Mouse (Mus musculus) layer of hippocampus, postnatal 36 days (tissue): ENCODE measurements at regions not wholly inside any gene's neighbourhood (a gene's known extent, or its start where the extent isn't known, plus 50 kb on each side); places are given as distances from the start of the nearest gene placed in this dataset.

Experiments
- DNase-seq, 2 experiments: peaks; one replicate each; pipeline ENCODE4 v3.0.0; 2022

DNA sequence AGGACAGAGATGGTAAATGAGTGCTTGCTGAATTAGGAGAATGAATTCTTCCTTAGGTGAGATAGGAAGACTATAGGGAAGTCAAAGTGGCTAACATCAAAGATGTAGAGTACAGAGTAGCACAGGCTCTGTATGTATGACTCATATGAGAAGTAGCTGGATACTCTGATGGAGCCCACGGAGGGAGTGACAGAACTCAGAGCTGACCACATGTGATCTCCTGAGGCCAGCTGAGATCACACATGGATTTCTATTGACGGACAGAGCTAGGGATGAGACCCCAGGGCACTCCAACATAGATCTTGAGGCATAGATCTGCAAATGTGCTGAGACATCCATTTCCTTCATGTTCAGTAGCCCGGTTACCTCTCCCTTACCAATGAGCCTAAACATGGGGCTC, 66.0 kb downstream of the Cops8 start:
- no peak for DNase-seq

DNA sequence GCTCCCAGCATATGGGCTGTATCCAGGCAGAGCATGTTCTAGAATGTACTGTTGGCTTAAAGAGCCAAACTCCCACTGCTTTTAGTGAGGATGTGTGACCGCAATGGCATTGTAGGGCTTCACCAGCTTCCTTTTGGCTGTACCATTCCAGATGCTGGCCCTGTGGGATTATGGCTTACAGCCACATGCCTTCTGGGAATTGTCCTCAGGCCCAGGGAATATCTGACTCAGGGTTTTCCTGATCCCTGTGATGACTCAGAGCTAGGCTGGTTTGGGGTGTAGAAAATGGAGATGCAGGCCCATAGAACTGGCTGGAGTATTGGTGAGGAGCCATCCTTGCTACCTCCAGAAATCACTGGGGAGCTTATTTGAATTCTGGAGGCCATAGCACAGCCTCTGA, 66.5 kb downstream of the Cops8 start:
- DNase-seq: no peak

DNA sequence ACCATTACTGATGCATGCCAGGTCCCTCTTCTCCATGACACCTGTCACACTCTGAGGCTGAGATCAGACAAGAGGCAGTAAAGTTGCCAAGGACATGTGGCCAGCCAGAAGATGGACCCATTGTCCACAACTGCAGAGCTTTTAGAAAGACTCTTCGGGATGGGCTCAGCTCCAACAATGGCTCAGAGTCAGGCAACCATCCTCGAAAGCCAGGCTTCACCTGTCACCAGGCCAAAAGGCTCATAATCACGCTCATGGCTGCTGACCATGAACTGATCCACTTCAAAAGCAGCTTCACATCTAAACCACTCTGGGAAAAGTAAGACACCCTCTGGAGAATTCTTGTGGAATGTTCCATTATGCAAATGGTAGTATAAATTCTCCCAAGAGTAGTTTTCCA, 67.6 kb downstream of the Cops8 start:
- no peak for DNase-seq

DNA sequence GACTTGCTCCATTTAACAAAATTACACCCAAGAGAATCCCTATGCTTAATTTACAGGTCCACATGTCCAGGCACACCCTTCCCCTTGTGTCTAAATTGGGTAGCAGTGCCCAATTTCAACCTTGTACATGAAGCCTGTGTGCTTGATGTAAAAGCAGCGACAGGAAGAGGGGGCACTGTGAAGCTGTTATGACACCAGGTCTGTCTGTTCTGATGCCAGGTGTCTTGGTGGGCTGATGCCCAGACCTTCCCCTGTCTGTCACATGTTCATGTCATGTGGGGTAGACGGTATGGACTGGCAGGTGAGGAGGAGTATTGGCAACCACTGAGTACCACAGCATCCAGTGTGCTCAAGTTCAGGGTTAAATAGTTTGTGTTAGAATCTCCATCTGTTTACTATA, 71.0 kb downstream of the Cops8 start:
- DNase-seq: no peak

DNA sequence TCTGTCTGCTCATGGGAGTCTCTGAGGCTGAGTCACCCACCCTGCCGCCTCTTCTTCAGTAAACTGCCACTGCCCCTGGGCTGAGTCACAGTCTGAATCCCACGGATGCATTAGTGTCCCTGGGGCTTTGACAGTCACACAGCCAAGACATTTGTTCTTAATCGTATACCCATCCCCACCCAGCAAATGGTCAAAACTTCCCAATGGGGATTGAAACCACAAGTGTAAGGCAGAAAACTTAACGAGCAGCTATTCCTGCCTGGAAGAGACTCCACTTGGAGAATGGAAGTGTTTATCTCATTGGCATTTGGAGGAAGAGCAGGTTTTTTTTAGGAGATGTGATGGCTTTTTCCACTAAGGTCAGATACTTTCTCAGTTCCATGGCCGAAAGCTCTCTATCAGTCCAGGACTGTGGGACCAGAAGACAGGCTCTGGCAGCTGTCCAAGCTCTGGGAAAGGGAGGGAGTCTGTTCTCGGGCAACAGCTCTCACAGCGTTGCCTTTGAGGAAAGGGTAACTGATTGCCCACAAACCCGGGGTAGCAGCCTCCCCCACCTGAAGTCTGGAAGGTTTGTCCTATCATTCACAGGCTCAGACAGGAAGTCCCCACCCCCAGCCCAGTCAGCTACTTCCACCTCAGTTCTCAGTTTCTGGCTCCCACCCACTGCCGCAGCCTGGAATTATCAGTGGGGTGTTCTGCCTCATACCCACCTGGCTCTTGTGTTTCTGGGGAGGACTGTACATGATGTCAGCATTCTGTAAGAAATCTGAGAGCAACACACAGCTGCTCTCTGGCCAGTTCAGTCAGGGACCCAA, 73.6 kb downstream of the Cops8 start:
- no peak for DNase-seq

DNA sequence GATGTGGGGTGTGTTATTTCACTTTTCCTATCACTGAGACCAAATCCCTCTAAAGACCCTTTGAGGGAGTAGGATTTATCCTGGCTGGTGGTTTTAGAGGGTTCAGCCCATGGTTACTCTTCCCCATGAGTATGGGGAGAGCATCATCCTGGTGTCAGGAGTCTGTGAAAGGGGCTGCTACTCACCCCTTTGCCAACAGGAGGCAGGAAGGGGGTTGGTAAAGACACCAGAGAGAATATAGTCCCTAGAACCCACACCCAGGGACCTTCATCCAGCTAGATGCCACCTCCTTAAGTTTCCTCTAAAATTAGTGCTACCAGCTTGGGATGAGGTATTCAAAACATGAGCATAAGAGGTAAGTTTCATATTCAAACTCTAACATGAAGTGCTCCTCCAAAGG, 74.4 kb downstream of the Cops8 start:
- no peak for DNase-seq

DNA sequence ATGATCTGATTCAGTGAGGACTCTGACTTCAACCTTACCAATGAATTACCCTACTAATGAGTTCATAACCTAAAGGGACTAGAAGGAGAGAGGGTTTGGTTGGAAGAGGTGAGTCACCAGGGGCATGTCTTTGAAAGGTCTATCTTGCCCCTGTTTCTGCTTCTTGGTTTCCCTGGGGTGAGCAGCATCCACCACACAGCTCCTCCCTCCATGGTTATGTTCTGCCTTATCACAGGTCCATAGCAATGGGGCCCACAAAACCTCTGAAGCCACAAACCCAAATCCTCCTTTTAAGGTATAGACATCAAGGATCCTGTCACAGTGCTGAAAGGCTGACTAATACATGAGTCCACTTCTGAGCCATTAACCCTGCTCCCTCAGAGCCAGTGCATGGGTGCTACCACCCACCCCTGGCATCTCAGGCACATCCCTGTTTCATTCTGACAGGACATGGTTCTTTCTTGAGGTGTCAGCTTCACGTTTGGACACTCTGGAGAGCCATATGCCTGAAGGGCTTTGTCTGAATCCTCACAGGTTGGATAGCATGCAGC, 74.9 kb downstream of the Cops8 start:
- no peak for DNase-seq

DNA sequence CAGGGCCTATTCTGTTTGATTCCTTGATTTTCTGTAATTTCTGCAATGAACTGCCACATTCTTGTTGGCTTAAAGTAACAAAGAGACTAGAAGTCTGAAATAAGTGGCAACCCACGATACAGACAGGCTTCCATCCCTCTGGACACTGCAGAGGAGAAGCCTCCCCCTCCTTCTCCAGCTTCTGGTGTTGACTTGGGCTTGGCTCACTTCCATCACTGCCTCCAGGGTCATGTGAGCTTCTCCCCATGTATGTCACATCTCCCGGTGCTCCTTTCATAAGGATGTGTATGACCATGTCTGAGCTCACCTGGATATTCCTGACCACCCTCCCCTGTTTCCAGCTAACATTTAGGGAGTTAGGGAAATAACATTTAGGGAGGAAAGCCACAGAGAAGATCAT, 75.6 kb downstream of the Cops8 start:
- no peak for DNase-seq

DNA sequence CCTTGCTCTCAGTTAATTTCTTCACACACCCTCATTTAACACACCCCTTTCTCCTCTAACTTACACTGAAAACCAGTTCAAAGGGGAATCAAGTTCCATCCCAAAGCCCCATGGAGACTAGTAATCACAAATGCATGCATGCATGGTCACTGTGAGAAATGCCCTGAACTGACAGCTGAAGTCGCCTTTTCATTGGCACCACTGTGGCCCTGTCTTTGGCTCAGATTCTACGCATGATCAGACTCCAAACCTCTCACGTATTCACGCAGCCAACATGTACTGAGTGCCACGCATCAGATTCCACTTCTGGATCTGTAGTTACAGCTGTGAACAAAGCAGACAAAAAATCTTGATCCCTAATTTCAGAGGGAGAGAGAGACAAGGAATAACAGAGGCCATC, 85.3 kb downstream of the Cops8 start:
- no peak for DNase-seq

DNA sequence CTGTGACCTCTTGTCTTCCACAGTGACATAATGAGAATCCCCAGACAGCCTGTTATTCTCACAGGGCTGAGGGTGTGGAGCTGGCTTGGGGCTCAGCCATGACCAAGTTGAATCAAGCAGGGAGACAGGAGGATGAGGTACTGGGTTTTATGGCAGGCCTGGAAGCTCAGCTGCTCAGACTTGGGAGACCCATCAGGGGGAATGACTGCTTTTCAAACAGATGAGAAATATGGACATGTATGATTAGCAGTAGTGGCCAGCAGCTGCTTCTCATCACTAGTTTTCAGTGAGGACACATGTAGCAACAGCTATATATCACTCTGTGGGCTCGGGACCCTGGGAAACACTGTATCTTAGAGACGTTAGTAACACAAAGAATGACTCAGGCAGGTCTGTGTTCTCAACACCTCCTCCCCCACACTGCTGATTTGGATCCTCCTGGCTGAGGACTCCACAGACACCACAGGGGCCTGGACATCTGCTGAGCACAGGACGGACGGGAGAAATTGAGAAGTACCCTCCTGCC, 87.9 kb downstream of the Cops8 start:
- peak in 1 of 2 experiments; percentile 11 for DNase-seq

DNA sequence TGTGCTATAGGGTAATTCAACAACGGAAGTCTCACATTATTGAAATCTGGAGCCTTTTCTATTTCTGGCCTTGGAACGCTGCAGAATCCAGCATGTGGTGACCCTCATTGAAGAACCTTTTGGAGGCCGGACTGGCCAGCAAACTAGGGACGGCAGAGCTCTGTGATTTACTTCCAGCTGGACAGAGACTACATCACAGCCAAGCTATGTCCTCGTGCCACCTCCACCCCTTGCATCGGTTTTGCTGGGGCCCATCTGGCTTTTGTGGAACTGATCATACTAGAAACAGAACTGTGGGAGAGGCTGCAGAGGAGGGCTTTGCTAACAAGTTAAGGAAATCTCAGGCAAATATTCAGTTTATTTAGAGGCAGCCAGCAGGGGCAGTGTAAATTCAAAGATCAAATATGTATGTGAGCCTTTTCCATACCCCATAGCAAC, 88.4 kb downstream of the Cops8 start:
- peak; percentile 50 for DNase-seq

DNA sequence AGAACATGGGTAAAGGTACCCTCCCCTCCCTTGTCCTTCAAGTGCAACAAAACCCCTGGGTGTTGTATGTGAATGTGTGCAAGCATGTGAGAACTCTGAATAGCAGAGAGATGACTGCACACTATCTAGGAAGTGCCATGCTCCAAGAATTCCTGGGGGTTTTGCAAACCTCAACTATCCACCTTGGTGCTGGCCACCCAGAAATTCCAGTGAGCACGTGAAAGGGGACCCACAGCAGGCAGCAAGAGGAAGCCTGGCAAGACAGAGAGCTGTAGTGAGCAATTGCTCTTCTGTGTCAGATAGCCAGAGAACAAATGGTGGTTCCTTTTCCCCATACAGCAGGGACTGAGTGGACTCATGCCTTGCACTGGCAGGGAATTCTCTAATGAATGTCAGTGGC, 90.1 kb downstream of the Cops8 start:
- DNase-seq: no peak

DNA sequence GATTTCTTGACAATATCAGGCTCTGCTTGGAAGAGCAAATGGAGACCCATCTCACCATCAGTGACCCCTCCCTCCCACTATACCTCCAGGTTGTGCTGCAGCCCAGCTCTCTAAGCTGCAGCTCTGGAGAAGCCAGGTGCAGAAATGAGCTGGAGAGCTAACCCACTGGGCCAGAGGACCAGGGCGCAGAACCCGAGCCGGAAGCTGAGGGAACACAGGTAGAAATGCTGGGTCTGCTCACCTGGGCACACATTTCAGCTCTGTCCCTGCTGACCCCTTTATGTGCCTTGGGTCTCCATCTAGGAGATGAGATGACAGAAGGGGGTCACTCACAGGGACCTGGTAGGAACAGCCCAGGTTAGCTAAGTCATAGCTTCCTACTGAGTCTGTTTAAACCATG, 92.0 kb downstream of the Cops8 start:
- no peak for DNase-seq

DNA sequence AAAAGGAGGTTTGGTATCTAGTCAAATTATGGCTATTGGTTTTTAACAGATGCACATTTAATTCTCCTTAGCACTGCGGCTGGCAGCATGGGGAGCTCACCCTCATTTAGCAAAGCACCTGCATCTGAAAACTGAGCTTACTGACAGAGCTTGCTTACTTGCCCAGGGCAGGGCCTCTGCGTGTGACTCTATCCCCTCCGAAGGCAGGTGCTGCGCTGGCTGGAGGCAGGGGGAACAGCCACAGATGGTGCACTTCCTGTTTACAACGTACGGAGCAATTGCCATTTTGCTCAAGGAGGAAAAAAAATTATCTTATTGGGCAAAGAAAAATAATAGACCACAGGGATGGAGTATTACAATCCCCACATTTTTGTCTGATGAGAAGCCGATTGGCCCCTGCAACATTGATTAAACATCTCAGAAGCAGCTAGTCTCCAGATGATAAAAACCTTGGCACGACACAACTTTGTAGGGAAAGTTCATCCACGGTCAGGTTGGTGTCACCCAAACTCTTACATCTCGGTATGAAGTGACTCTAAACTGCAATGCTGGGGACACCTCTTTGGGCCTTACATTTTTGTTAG, 92.5 kb downstream of the Cops8 start:
- no peak for DNase-seq

DNA sequence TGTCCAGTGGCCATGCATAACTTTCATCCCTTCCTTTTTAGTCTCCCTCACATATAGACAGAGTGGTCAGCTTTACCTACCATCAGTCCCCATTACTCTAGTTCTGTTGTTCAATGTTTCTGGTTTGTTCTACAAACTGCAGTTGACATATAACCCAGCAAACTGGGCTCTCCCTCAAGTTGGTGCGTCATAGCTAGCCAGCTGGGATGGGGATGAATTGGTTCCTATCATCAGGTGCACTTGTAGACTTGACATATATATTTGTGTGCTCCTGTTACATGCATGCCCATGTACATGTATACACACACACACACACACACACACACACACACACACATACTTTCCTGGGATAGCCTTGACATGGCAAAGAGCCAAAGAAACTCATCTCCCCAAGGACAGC, 93.2 kb downstream of the Cops8 start:
- no peak for DNase-seq

DNA sequence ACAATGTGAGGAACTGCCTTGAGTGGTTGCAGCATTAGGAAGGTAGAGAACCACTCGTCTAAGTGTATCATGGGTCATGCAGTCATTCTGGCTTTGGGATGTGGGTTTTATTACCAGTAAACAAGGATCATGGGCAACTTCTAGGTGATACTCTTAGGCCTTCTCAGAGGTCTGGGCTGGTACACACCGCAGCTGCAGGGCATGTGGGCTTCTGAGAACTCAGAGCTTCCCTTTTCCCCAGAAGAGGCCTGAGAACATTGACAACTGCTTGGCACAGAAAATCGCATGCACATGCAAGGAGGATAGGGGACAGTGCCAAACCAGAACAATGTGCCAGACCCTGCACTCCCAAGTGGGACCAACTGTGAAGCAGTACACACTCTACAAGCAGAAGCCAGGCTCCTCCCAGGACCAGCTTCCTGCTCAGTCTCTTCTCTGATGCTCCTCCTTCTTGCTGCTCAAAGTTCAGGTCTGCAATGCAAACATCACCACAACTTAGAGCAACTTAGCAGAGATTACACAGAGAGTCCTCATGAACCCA, 94.3 kb downstream of the Cops8 start:
- no peak for DNase-seq

DNA sequence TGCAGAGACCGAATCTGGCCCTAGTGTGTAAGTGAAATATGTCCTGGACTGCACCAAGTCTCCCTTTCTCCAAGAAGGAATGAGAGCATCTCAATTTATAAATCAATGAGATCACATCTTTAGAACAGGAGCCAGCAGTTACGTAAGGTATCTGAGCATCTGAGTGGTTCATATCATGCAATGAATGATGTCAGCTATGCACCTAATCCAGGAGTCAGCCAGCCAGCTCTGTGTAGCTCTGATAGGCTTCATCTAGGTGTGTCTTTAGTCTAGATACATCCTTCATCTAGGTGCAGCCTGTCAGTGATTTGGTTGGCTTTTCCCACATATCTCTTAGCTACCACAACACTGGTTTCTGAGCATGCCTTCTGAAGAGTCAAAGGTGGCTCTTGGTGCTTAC, 95.8 kb downstream of the Cops8 start:
- DNase-seq: no peak

DNA sequence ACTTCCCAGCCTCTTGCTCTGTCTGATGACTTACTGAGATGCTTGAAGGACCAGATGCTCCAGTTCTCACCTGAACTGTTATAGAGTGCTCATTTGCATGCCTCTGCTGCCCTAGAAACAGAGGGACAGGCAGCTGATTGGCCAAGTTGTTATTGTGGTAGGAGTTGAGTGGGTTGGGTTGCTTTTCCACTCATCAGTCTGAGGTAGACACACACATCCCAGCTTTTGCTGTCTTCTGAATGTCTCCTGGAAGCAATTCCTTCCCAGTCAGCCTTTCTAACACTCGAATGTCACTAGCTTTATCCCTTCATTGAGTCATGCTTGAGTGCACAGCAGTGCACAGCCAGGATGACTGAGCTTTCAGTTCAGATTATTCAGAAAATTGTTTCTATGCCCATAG, 99.0 kb downstream of the Cops8 start:
- no peak for DNase-seq

DNA sequence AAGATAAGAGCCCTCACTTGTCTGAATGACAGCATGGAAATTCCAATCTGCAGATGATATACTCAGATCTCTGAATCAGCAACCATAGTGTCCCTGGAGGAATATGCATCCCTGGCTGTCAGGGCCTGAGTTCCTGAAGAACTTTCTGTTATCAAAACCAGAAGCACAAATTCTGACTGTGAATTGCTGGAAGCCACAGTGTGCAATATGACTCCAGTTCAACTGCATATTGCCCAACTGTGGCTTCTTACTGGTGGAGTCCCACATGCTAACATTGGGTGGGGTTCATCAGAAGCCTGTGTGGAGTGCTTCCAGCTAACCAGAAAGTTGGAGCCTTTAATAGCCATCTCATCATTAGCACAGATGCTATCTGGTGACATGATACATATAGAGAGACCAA, 103.6 kb downstream of the Cops8 start:
- DNase-seq: no peak

DNA sequence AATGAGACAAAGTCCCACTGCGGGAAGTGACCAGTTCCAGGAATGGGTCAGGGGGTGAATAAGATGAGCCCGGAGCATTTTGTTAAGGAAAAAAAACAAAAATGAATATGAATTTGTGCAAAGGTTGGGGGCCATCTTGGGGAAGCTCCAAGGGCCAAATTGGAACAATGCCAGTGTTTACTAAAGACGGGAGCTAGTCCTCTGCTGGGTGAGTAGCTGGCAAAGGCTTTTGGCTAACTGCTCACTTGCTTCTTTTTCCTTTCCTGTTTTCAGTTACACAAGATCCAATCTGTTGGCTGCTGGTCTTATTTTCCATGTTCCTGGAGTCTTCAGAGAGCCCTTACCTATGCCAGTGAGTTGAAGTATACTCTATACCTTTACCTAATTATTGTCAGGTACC, 107.0 kb downstream of the Cops8 start:
- no peak for DNase-seq

DNA sequence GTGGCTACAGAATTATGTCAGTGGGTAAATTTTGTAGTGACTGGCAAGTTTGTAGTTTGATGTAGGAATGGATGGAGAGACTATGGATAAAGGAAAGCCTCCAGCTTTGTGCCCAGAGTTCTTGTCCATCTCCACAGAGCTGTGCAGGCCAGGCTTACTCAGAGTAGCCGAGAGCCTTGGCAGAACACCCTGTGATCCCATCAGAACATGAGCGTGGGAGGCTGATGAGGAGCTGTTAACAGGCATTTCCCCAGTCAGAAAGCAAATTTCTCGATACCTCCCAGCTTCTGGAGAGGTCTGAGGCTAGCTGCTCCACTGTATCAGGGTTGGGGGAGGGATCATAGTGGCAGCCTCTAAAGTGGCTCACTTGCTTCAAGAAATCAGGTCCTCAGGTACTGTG, 107.8 kb downstream of the Cops8 start:
- no peak for DNase-seq

DNA sequence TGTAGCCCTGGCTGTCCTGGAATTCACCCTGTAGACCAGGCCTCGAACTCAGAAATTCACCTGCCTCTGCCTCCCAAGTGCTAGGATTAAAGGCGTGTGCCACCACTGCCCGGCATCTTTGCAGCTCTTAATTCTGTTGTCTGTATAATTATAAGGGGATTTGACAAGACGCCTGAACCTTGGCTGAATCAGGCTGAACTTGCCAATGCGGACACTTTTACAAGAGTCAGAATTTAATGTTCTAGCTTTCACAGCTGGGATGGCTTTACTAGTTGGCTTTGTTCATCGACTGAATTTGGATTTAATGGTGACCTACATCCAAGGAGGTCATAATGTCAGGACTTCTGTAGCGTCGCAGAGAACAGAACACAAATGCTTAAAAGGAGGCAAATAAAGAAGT, 108.3 kb downstream of the Cops8 start:
- DNase-seq: no peak
